Mouse (Mus musculus) lung, postnatal 0 days (tissue): ENCODE results near the gene Bend6.

Experiments used
- CTCF ChIP-seq: IDR thresholded peaks from 2 replicates; pipeline ENCODE4 v1.5.1; 2016; ENCODE audit warnings: antibody characterized with exemption, mild to moderate bottlenecking
- EP300 ChIP-seq: IDR thresholded peaks from 2 replicates; pipeline ENCODE4 v1.6.1; 2016; ENCODE audit warnings: antibody characterized with exemption, mild to moderate bottlenecking, control low read depth

- TF ChIP-seq CTCF (no peak), EP300 (no peak)
Observed at GRCm38 (mm10) chr1:33939828-33940227, 32.2 kb upstream of the Bend6 start.
